Mouse (Mus musculus) kidney, postnatal 0 days (tissue): Measurements from ENCODE around the gene Ppbp. TPM values are rescaled to one million over a fixed set of nuclear protein-coding genes. Genes with fewer than 3 reads are reported as not detected.
A peak's percentile ranks its signal among the peaks of the same experiment; 100 is the strongest.

Source experiments
- ATAC-seq: fragments of 200-750 bp; cut with Nextera tagmentation; replicated peaks from 2 replicates; pipeline ENCODE4 v1.8.0; 2017; ENCODE audit warnings: low read depth, moderate number of reproducible peaks, moderate TSS enrichment, moderate library complexity; ENCODE audit not compliant: low FRiP score
- DNase-seq: peaks from one replicate; pipeline ENCODE4 v3.0.0-alpha.2; 2016; ENCODE audit warnings: low spot score
- H3K27ac ChIP-seq: fragments of 300-500 bp; sonication (generic); 2 replicates; pipeline ENCODE4 v1.5.1; 2014; ENCODE audit warnings: mild to moderate bottlenecking
- H3K27me3 ChIP-seq: fragments of 300-500 bp; sonication (generic); 2 replicates; pipeline ENCODE4 v1.6.1; 2014; ENCODE audit warnings: low read length, mixed read lengths; ENCODE audit not compliant: insufficient read depth
- H3K36me3 ChIP-seq: fragments of 300-500 bp; sonication (generic); 2 replicates; pipeline ENCODE4 v1.6.1; 2014; ENCODE audit warnings: low read length, mixed read lengths; ENCODE audit not compliant: insufficient read depth
- H3K4me1 ChIP-seq: fragments of 300-500 bp; sonication (generic); replicated peaks from 2 replicates; pipeline ENCODE4 v1.6.1; 2014; ENCODE audit warnings: antibody characterized with exemption, low read length, mixed read lengths; ENCODE audit not compliant: insufficient read depth
- H3K4me2 ChIP-seq: fragments of 300-500 bp; sonication (generic); 2 replicates; pipeline ENCODE4 v1.6.1; 2014; ENCODE audit warnings: mild to moderate bottlenecking, low read length, moderate library complexity, mixed read lengths
- H3K4me3 ChIP-seq: fragments of 300-500 bp; sonication (generic); replicated peaks from 2 replicates; pipeline ENCODE4 v1.5.1; 2014; ENCODE audit warnings: low read depth, low read length
- H3K9ac ChIP-seq: fragments of 300-500 bp; sonication (generic); 2 replicates; pipeline ENCODE4 v1.6.1; 2014; ENCODE audit warnings: low read depth, low read length
- H3K9me3 ChIP-seq: fragments of 300-500 bp; sonication (generic); replicated peaks from 2 replicates; pipeline ENCODE4 v1.6.1; 2016; ENCODE audit warnings: low read length, inconsistent platforms, mixed read lengths
- CTCF ChIP-seq: IDR thresholded peaks from 2 replicates; pipeline ENCODE4 v1.5.1; 2016; ENCODE audit warnings: antibody characterized with exemption, low read depth, mild to moderate bottlenecking, moderate library complexity
- WGBS: fragments of 180-500 bp; shearing (Covaris S2); extraction: QIAGEN DNeasy Blood & Tissue Kit; methylation state at CpG from one replicate; pipeline ENCODE4 v1.1.7; 2014; 5-methylcytosine and 5-hydroxymethylcytosine counted together
- polyA plus RNA-seq: library from polyadenylated mRNA; unstranded; fragments of >200 nt; fragmentation: Nextera tagmentation; extraction: Ambion mirVana; gene quantifications from 2 replicates; pipeline ENCODE4 v1.2.1, GENCODE M21; 2015

Ppbp gene
- polyA plus RNA-seq, 1 experiment from 2014 or later: 1.3 TPM

GRCm38 (mm10) chr5:90765821-90766606 lies 2.3 kb upstream of the Ppbp start:
- Histone ChIP-seq H3K4me3 (no peak overlapping the region), H3K36me3 (no peaks in the 10 kb centered on the region), H3K9me3 (no peaks in the 10 kb centered on the region), H3K4me1 (no peaks in the 10 kb centered on the region), H3K4me2 (no peak overlapping the region), H3K9ac (no peak overlapping the region), H3K27me3 (no peaks in the 10 kb centered on the region), H3K27ac (no peak overlapping the region)
- 28% methylated on average over 8 of the region's 8 CpGs for WGBS
- DNase-seq: peak; percentile 47
- ATAC-seq: no peak
- no peak for TF ChIP-seq CTCF

- Histone ChIP-seq H3K27ac (no peak overlapping the region), H3K4me2 (no peak overlapping the region), H3K9me3 (no peaks in the 10 kb centered on the region), H3K9ac (no peak overlapping the region), H3K4me1 (no peaks in the 10 kb centered on the region), H3K4me3 (no peak overlapping the region), H3K27me3 (no peaks in the 10 kb centered on the region), H3K36me3 (no peaks in the 10 kb centered on the region)
- TF ChIP-seq CTCF: no peak
- DNase-seq (no peak), ATAC-seq (no peak)
- WGBS: 66% methylated on average over 3 of the region's 3 CpGs
Observed at GRCm38 (mm10) chr5:90771369-90771768, 3.1 kb downstream of the Ppbp start.

- Histone ChIP-seq H3K4me3 (no peak within 1 kb of the TSS), H3K4me1 (no peaks in the 10 kb centered on the region), H3K9me3 (no peaks in the 10 kb centered on the region), H3K4me2 (peak within 1 kb of the TSS; percentile 23; the same call in 1 of the 2 replicates), H3K36me3 (no peaks in the 10 kb centered on the region), H3K27ac (no peak within 1 kb of the TSS), H3K27me3 (no peaks in the 10 kb centered on the region), H3K9ac (no peak within 1 kb of the TSS)
- TF ChIP-seq CTCF: no peak
- ATAC-seq (no peak), DNase-seq (peak; percentile 60)
- WGBS: 64% methylated on average over 16 of the region's 16 CpGs
Observed at GRCm38 (mm10) chr5:90771880-90772653, 3.7 kb downstream of the Ppbp start, which contains the start of gene Pf4. TSS of gene Pf4 (plus strand) at chr5:90772435.

- no peak overlapping the region for H3K4me2 ChIP-seq
- WGBS: 84% methylated on average over 5 of the region's 5 CpGs
- H3K4me1 ChIP-seq: no peaks in the 10 kb centered on the region
- no peak overlapping the region for H3K9ac ChIP-seq
- H3K27ac ChIP-seq: no peak overlapping the region
- no peaks in the 10 kb centered on the region for H3K9me3 ChIP-seq
- no peak for TF ChIP-seq CTCF
- no peaks in the 10 kb centered on the region for H3K36me3 ChIP-seq
- DNase-seq (no peak), ATAC-seq (no peak)
- no peaks in the 10 kb centered on the region for H3K27me3 ChIP-seq
- H3K4me3 ChIP-seq: no peak overlapping the region
Observed at GRCm38 (mm10) chr5:90775562-90775961, 7.2 kb downstream of the Ppbp start.

GRCm38 (mm10) chr5:90777621-90778020 lies 9.3 kb downstream of the Ppbp start:
- Histone ChIP-seq H3K4me3 (no peak overlapping the region), H3K4me1 (no peaks in the 10 kb centered on the region), H3K27me3 (no peaks in the 10 kb centered on the region), H3K4me2 (no peak overlapping the region), H3K9ac (no peak overlapping the region), H3K9me3 (no peaks in the 10 kb centered on the region), H3K27ac (no peak overlapping the region), H3K36me3 (no peaks in the 10 kb centered on the region)
- WGBS: 68% methylated on average over 10 of the region's 10 CpGs
- ATAC-seq: no peak
- DNase-seq: no peak
- no peak for TF ChIP-seq CTCF

GRCm38 (mm10) chr5:90778856-90779255 lies 10.5 kb downstream of the Ppbp start:
- ATAC-seq: no peak

More at GRCm38 (mm10) chr5:90778856-90779255, 10.5 kb downstream of the Ppbp start:
- H3K4me2 ChIP-seq: no peak overlapping the region
- H3K9ac ChIP-seq: no peak overlapping the region
- no peak overlapping the region for H3K4me3 ChIP-seq
- H3K27ac ChIP-seq: no peak overlapping the region
- H3K4me1 ChIP-seq: no peaks in the 10 kb centered on the region
- no peak for DNase-seq
- no peak for TF ChIP-seq CTCF
- whole genome bisulfite sequencing: 81% methylated on average over 6 of the region's 6 CpGs
- H3K9me3 ChIP-seq: no peaks in the 10 kb centered on the region
- no peaks in the 10 kb centered on the region for H3K27me3 ChIP-seq
- no peaks in the 10 kb centered on the region for H3K36me3 ChIP-seq
